Mouse (Mus musculus) urinary bladder, adult 2 months (tissue): ENCODE measurements at regions not wholly inside any gene's neighbourhood (a gene's known extent, or its start where the extent isn't known, plus 50 kb on each side); places are given as distances from the start of the nearest gene placed in this dataset.

Experiments
- DNase-seq: peaks from one replicate; pipeline ENCODE4 v3.0.0; 2022; ENCODE audit warnings: low spot score

GRCm38 (mm10) chr12:26143411-26143810, 271.6 kb downstream of the Rnf144a start:
- DNase-seq, result no peak

GRCm38 (mm10) chr12:26130811-26131210, 284.2 kb downstream of the Rnf144a start:
- DNase-seq, result no peak

GRCm38 (mm10) chr12:26130011-26130410, 285.0 kb downstream of the Rnf144a start:
- no peak for DNase-seq

- DNase-seq, result no peak
Observed at GRCm38 (mm10) chr12:26129511-26129910, 285.5 kb downstream of the Rnf144a start.

- DNase-seq, result no peak
Observed at GRCm38 (mm10) chr12:26128851-26129250, 286.2 kb downstream of the Rnf144a start.

GRCm38 (mm10) chr12:26126260-26126659, 288.8 kb downstream of the Rnf144a start:
- no peak for DNase-seq

GRCm38 (mm10) chr12:26124211-26124610, 290.8 kb downstream of the Rnf144a start:
- no peak for DNase-seq

GRCm38 (mm10) chr12:26115339-26115912, 299.6 kb downstream of the Rnf144a start:
- no peak for DNase-seq

GRCm38 (mm10) chr12:26112166-26113019, 302.7 kb downstream of the Rnf144a start:
- peak; percentile 29 for DNase-seq

- no peak for DNase-seq
Observed at GRCm38 (mm10) chr12:26109866-26110265, 305.2 kb downstream of the Rnf144a start.

- DNase-seq, result no peak
Observed at GRCm38 (mm10) chr12:26104372-26104771, 310.7 kb downstream of the Rnf144a start.

GRCm38 (mm10) chr12:26102384-26102783, 312.7 kb downstream of the Rnf144a start:
- DNase-seq, result no peak

GRCm38 (mm10) chr12:26100140-26100539, 314.9 kb downstream of the Rnf144a start:
- no peak for DNase-seq

GRCm38 (mm10) chr12:26099176-26099575, 315.9 kb downstream of the Rnf144a start:
- no peak for DNase-seq

GRCm38 (mm10) chr12:26092311-26092710, 322.7 kb downstream of the Rnf144a start:
- DNase-seq, result no peak

- no peak for DNase-seq
Observed at GRCm38 (mm10) chr12:26091865-26092264, 323.2 kb downstream of the Rnf144a start.

GRCm38 (mm10) chr12:26088389-26088788, 326.7 kb downstream of the Rnf144a start:
- no peak for DNase-seq

GRCm38 (mm10) chr12:26086923-26087322, 328.1 kb downstream of the Rnf144a start:
- no peak for DNase-seq

GRCm38 (mm10) chr12:26086414-26086813, 328.6 kb downstream of the Rnf144a start:
- no peak for DNase-seq

- no peak for DNase-seq
Observed at GRCm38 (mm10) chr12:26079061-26079625, 335.9 kb downstream of the Rnf144a start.

GRCm38 (mm10) chr12:26075638-26076254, 339.3 kb downstream of the Rnf144a start:
- no peak for DNase-seq

GRCm38 (mm10) chr12:26072180-26072579, 342.9 kb downstream of the Rnf144a start:
- no peak for DNase-seq
